In the genomic region with DNA sequence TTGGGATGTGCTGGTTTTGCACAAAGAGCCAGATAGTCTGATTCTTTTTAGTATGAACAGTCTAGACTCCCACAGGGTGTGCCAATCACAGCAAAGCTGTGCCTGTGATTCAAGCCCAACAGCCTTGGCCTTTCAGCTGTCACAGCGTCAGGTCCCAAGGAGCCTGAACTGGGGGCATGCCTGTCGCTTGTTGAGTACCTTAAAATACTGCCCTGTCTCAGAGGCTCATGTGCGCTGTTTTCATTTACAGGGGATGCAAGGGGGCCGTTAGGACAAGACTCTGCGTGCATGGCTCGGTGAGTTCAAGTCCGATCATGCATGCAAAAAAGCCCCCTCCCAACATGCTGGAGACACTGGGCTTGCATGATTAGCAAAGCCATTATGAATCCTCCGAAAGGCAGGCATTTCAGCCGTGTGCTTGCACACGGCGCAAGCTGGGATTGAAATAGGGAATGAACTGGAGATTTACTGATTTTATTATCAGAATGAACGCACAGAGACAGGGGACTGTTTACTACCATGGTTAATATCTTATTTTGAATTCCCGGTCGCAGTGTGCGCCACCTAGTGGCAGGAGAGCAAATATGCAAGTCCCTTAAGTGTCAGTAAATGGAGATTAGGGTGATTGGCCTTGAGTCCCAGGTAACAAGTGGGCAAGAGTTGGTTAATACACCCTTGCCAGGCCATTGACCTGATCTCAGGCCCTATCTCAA, we compare ENCODE assay signal across 8 mouse cellular contexts.
A peak's percentile ranks its signal among the peaks of the same experiment; 100 is the strongest.
DNase-seq lines count a peak whose midpoint lies in the region; ATAC-seq and TF ChIP-seq lines count a peak whose summit lies in the region.

No protein-coding gene starts in this region.

- 29% methylated on average over 15 of the region's 15 CpGs for WGBS in intestine, embryonic 16.5 days
- 26% methylated on average over 15 of the region's 15 CpGs for WGBS in limb, embryonic 15.5 days
- 44% methylated on average over 15 of the region's 15 CpGs for WGBS in thymus, adult 2 months

- H3K36me3 ChIP-seq in intestine, embryonic 16.5 days (ENCODE audit: control insufficient read depth, insufficient read depth, low read length) = no peaks in the 10 kb centered on the region
- H3K36me3 ChIP-seq in limb, embryonic 15.5 days = no peaks in the 10 kb centered on the region
- H3K36me3 ChIP-seq in thymus, adult 2 months (ENCODE audit: control insufficient read depth, insufficient read depth, low read length) = no peaks in the 10 kb centered on the region

- peaks cover 3% of the 10 kb centered on the region; the same call in 1 of the 2 replicates for H3K4me1 ChIP-seq in intestine, embryonic 16.5 days (ENCODE audit: control insufficient read depth, insufficient read depth, low read length)
- H3K4me1 ChIP-seq in limb, embryonic 15.5 days = no peaks in the 10 kb centered on the region; the same call in none of the 2 replicates
- no peaks in the 10 kb centered on the region for H3K4me1 ChIP-seq in thymus, adult 2 months (replicated peaks; ENCODE audit: control insufficient read depth, insufficient read depth, low read length)

- no peak overlapping the region for H3K27ac ChIP-seq in intestine, embryonic 16.5 days (ENCODE audit: low read length)
- H3K27ac ChIP-seq in limb, embryonic 15.5 days = no peak overlapping the region
- no peak overlapping the region for H3K27ac ChIP-seq in thymus, adult 2 months (ENCODE audit: control insufficient read depth, insufficient read depth, low read length)

- TF ChIP-seq POLR2A in thymus, adult 2 months (IDR thresholded peaks at IDR 0.05; ENCODE audit: control insufficient read depth, extremely low read depth, insufficient read depth, low read length, poor library complexity) = no peak

- in situ Hi-C loops in Patski (cut with MboI; ENCODE audit: low pct_unique_long_range_greater_than_20kb) = loop anchor here (5.0 to 25.0 kb wide), 2 partner anchors 316 to 1009 kb away; no protein-coding TSS in a partner anchor

- peak; percentile 94 for TF ChIP-seq CTCF in Patski (IDR thresholded peaks at IDR 0.05)
- TF ChIP-seq CTCF in thymus, adult 2 months (IDR thresholded peaks at IDR 0.05; ENCODE audit: borderline replicate concordance, control insufficient read depth, extremely low read depth, insufficient read depth, low read length, poor library complexity) = no peak; the same call in 1 of the 2 replicates

- no peak for ATAC-seq in Patski
- ATAC-seq in intestine, embryonic 16.5 days = 0 out of 2 replicates have a peak, but pooled peaks have one; percentile 33
- ATAC-seq in limb, embryonic 15.5 days (ENCODE audit: insufficient number of reproducible peaks, low FRiP score, low TSS enrichment, low read depth) = no peak

- POLR2A ChIA-PET in Patski (lab: Charles Lee) = interaction anchor here (0.6 kb wide), 1 partner anchor 41 kb away, joined by 3 read pairs; no protein-coding TSS in a partner anchor

- intact Hi-C loops in gastrocnemius, postnatal 14 days (cut with DNase I; ENCODE audit: low total_unique reads) = no loop called here

- DNase-seq in A20 (ENCODE audit: low read depth, low spot score) (peak; percentile 41), Patski (ENCODE audit: low read depth, low spot score) (no peak)
- DNase-seq in cerebellum, postnatal 25 days = peak; percentile 69 to 73
- peak; percentile 34 for DNase-seq in gastrocnemius, postnatal 14 days
- DNase-seq in neural tube, embryonic 10.5 days (ENCODE audit: extremely low spot score, low spot score) = peak; percentile 67
- DNase-seq in thymus, adult 2 months = peak; percentile 28

- H3K4me3 ChIP-seq in intestine, embryonic 16.5 days (ENCODE audit: low read length) = no peak overlapping the region
- peak overlapping the region; percentile 13; the same call in 1 of the 2 replicates for H3K4me3 ChIP-seq in limb, embryonic 15.5 days
- no peak overlapping the region for H3K4me3 ChIP-seq in thymus, adult 2 months (ENCODE audit: control insufficient read depth, insufficient read depth, low read length)

- 0 out of 2 replicates have a peak overlapping the region, but pooled peaks have one; percentile 34 for H3K4me2 ChIP-seq in intestine, embryonic 16.5 days (ENCODE audit: low read depth, low read length)
- H3K4me2 ChIP-seq in limb, embryonic 15.5 days = peak overlapping the region; percentile 34

- H3K27me3 ChIP-seq in Patski = peaks cover 7% of the 10 kb centered on the region
- no peaks in the 10 kb centered on the region for H3K27me3 ChIP-seq in intestine, embryonic 16.5 days (replicated peaks; ENCODE audit: control insufficient read depth, insufficient read depth, low read length)
- H3K27me3 ChIP-seq in limb, embryonic 15.5 days = peaks cover 4% of the 10 kb centered on the region; the same call in 1 of the 2 replicates
- H3K27me3 ChIP-seq in thymus, adult 2 months (ENCODE audit: control insufficient read depth, insufficient read depth, low read length) = no peaks in the 10 kb centered on the region

- H3K9me3 ChIP-seq in intestine, embryonic 16.5 days (ENCODE audit: control insufficient read depth, low read length) = no peaks in the 10 kb centered on the region
- no peaks in the 10 kb centered on the region for H3K9me3 ChIP-seq in limb, embryonic 15.5 days

- no peak overlapping the region for H3K9ac ChIP-seq in intestine, embryonic 16.5 days (ENCODE audit: low read depth, low read length)
- H3K9ac ChIP-seq in limb, embryonic 15.5 days = no peak overlapping the region

- CTCF ChIA-PET in Patski (lab: Charles Lee) = interaction anchor here (0.7 to 2.0 kb wide), 4 partner anchors 9 to 515 kb away, joined by 3 to 7 read pairs (median 4); no protein-coding TSS in a partner anchor
